Mouse (Mus musculus): ENCODE results near the gene Ptk7.
A peak's percentile ranks its signal among the peaks of the same experiment; 100 is the strongest.
"Not testable (repeated sequence)": the region's sequence is repeated elsewhere in the genome, so short reads cannot be mapped to it uniquely, and the experiment has no call there.

The Ptk7 gene

DNA sequence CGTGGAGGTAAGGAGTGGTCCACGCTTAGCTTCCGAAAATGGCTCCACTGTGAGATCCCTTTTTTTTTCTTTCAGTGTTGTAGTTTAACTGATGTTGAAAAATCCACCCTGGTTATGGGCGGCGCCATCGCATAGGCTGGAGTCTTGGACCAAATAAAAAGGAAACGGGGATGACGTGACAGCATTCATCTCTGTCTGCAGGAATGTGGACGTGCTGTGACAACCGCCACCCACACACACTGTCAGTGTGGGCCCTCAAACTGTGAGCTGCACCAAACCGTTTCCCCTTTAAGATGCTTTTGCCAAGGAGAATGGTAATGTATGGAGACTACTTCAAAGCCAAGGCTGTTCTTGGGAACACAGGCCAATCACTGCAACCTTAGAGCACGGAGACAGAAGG lies 23.3 kb downstream of the Ptk7 start:
- DNase-seq (ENCODE audit: low read depth): no peak

GRCm38 (mm10) chr17:46605126-46605525 lies 24.2 kb downstream of the Ptk7 start:
- DNase-seq (ENCODE audit: low read depth): no peak

GRCm38 (mm10) chr17:46603229-46603628 lies 26.1 kb downstream of the Ptk7 start:
- DNase-seq (ENCODE audit: low read depth): no peak

GRCm38 (mm10) chr17:46602212-46602611 lies 27.1 kb downstream of the Ptk7 start:
- DNase-seq (ENCODE audit: low read depth): no peak

DNA sequence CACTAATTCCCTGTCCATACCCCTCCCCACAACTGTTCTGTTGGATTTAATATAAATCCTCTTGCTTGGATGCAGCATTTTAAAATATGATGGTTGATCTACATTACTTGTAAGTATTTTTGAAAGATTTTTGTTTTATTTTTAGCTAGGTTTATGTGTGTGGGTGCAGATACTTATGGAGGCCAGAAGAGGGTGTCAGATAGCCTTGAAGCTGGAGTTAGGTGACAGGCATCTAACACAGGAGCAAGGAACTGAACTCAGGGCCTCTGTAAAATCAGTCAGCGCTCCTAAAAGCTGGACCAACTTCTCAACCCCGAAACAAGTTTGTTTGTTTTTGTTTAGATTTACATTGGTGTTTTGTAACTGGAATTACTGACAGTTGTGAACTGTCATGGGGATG lies 28.7 kb downstream of the Ptk7 start:
- DNase-seq (ENCODE audit: low read depth): no peak

GRCm38 (mm10) chr17:46598963-46599362 lies 30.3 kb downstream of the Ptk7 start:
- DNase-seq (ENCODE audit: low read depth): no peak

DNA sequence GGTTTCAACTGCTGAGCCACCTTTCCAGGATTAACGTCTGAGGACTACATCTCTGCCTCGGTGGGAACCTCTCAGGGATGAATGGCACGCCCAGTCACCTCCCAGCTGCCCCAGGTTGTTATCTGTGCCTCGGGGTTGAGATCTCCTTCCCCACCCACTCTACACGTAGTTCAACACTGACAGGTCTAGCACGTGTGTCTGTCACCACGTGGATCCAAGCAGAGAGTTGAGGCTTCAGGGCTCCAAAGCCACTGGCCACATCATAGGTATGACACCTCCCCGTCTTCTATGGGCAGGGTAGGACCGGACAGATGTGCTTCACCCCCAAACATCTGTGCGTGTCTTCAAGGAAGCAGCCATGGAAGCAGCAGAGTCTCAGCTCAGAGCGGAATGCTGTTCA lies 31.3 kb downstream of the Ptk7 start:
- no peak for DNase-seq (ENCODE audit: low read depth)

DNA sequence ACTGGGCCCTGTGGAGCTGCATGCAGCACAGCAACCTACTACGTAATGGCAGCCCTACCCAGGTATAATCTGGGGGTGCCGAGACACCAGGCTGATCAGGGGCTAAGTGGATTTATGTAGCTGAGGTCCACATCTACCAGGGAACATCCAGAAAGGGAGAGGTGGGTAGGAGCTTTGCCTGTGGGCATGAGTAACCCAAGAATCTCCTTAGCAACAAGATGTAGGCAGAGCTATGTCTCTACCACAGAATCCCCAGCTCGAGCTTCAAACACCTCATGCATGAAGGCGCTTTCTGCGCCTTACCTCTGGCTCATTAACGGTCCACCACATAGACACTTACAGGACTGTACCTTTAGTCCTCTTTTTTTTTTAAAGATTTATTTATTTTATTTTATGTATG lies 34.0 kb downstream of the Ptk7 start:
- DNase-seq (ENCODE audit: low read depth): no peak

- DNase-seq (ENCODE audit: low read depth): no peak
Observed at GRCm38 (mm10) chr17:46594606-46595005, 34.7 kb downstream of the Ptk7 start.

DNA sequence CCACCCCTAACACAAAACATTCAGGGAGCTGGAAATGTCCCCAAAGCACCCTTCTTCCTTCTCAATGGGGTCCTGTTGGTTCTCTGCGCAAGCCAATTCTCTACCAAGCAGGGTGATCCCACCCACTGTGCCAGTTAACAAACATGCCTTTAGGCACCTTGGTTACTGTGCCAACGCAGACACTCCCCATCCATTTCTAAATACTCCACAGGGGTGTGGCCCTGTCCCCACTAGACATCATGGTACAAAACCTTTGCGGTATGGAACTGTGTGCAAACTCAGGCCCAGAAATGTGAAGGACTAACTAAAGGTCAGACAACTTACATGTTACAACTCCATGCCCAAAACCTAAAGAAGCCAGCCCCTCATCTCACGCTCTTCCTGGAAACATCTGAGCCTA lies 36.2 kb downstream of the Ptk7 start:
- no peak for DNase-seq (ENCODE audit: low read depth)

DNA sequence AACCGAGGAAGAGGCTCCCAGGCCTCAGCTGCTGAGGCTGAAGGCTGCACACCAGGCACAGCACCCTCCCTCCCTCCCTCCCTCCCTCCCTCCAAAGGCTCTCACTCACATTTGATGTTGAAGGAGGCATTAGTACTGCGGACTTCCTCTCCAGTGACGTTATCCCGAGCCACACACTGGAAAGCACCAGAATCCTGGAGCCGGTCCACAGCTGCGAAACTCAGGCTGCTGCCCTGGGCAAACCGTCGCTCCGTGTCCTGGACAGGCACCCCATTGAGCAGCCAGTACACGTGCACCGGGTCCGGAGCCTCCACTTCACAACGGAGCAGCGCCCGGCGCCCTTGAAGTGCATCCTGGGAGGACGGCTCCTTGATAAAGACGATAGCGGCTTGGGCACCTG lies 37.9 kb downstream of the Ptk7 start:
- DNase-seq (ENCODE audit: low read depth): no peak

DNA sequence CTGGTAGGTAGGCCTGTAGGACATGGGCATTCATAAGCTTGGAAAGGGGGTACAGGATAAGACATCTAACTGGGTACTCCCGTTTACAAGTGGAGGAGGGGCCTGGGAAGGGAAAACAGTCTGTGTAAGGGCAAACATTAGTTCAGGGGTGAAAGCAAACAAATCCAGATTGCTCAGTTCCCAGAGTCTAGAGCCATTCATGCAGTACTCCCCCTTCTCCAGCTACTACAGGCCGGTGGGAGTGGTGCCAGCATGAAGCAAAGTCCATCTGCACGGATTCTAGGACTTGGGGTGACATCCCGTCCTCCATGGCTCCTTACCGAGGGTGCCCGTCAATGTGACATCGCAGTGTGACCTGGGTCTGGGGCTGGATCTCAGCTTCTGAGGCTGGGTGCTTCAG lies 38.9 kb downstream of the Ptk7 start:
- DNase-seq (ENCODE audit: low read depth): no peak

DNA sequence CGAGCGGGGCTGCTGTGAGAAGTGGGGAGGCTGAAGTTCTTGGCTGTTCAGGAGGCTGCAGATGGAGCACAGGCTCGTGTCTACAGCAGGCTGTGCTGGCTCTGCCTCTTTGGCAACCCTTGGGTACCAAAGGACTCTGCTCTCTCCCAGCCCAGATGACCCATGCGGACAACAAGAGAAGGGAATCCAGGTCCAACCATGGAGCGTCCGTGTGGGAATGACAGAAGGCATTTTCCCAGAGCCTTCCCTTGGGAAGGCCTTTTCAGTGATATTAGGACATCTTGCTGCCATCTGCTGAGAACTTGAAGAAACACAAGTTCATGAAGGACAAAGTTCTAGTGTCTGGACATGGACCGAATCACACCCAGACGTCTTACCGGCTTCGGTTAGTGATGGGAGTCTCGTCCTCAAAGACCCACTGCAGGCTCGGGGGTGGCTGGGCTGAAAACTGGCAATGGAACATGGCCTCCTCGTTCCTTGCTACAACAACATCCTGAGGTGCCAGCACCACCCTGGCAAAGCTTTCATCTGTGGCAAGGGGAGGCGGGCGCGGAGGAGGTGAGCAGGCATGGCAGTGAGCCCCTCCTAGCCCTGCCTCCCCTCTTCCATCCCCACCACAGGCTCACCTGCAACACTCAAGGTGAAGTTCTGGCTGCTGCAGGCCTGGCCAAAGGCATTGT lies 39.5 kb downstream of the Ptk7 start:
- DNase-seq (ENCODE audit: low read depth): no peak

DNA sequence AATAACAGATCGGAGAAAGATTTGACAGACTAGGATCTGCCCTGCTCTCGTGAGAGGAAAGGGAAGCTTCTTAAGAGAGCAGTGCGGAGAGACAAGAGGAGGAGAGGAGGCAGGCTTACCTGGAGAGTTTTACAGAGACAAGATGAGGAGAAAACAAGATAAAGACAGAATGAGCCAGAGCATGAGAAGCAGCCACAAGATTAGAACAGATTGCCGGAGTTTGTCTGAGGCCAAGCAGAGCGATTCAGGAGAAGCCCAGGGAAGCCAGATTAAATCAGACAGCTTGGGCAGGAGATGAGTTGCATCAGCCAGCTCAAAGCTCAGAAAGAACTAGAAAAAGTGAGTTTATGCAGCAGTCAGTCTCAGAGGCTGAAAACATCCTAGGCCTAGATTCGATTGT lies 40.4 kb downstream of the Ptk7 start:
- no peak for DNase-seq (ENCODE audit: low read depth)

GRCm38 (mm10) chr17:46588173-46588572 lies 41.1 kb downstream of the Ptk7 start:
- peak; percentile 28 for DNase-seq (ENCODE audit: low read depth)

- no peak for DNase-seq (ENCODE audit: low read depth)
Observed at GRCm38 (mm10) chr17:46586327-46586726, 43.0 kb downstream of the Ptk7 start.

- no peak for DNase-seq (ENCODE audit: low read depth)
Observed at GRCm38 (mm10) chr17:46578650-46579049, 50.7 kb downstream of the Ptk7 start.

DNA sequence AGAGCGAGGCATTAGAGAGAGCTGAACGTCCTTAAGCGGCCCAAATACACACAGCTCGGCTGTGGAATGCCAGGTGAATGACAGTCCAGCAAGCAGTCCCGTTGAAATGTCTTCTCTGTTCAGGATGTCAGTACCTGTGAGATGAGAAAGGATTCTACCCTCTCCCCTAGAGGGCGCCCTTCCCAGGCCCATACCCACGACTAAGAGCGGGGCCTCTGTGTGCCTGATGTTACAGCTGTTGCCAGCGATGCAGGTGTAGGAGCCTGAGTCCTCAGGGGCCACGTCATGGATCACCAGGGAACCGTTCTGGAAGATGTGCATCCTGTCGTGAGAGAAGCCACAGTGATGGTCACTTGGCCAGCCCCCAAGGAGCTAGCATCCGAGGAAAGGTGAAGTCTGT lies 53.2 kb downstream of the Ptk7 start:
- DNase-seq (ENCODE audit: low read depth): no peak

- DNase-seq (ENCODE audit: low read depth): no peak
Observed at GRCm38 (mm10) chr17:46574535-46574934, 54.8 kb downstream of the Ptk7 start.

DNA sequence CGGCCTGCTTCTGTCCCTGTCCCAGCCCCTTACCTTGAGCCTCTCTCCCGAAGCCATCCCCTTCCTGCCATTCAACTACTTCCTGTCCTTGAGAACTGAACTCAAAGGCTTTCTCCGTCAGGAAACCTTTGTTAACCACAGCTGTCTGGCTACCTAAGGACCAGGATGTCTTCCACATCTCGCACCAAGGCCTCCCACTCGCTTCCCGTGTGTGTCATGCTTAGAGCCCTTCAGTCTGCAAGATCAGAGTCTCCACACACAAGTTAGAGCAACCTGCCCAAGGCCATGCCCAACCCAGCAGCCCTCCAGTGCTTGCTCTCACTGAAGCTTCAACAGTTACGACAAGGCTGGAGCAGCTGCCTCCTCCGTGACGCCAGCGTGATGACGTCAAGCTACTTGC lies 58.3 kb downstream of the Ptk7 start:
- DNase-seq (ENCODE audit: low read depth): no peak

GRCm38 (mm10) chr17:46559146-46559545 lies 70.2 kb downstream of the Ptk7 start:
- DNase-seq (ENCODE audit: low read depth): no peak

DNA sequence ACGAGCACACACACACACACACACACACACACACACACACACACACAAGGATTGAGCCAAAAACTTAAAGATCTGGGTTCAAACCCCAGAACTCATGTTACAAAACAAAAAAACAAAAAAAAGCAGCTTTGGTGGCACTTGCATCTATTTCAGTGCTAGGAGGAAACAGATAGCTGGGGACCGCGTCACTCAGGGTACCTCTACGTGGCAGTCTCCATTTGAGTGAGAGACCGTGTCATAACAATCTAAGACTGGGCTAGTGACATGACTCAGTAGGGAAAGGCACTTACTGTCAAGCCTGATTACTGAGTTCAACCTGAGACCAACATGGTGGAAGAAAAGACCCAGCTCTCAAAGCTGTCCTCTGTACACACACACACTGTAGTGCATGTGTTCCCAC lies 71.2 kb downstream of the Ptk7 start:
- DNase-seq (ENCODE audit: low read depth): no peak

GRCm38 (mm10) chr17:46557321-46557720 lies 72.0 kb downstream of the Ptk7 start:
- DNase-seq (ENCODE audit: low read depth): not testable (repeated sequence)

DNA sequence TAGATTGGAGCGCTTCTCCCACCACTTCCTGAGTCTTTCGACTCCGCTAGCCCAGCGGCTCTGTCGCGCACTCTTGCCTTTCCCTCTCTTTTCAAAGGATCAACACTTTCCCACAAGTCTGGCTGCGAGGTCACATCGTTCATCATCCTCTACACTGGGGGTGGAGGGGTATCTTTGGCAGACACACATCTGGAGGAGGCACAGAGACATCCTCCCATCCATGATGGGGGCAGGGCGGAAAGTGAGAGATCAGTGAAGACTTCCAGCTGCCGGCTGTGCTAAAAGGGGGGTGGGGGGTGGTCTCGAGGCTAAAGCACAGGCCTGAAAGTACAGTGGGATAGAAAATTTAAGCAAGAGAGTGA lies 72.7 kb downstream of the Ptk7 start:
- no peak for DNase-seq (ENCODE audit: low read depth)

Data from c-Kit-positive CD71-positive TER-119-negative erythroid progenitor cells, embryonic 14.5 days (primary cell).